Mouse (Mus musculus): ENCODE results near the gene Etfdh.

DNA sequence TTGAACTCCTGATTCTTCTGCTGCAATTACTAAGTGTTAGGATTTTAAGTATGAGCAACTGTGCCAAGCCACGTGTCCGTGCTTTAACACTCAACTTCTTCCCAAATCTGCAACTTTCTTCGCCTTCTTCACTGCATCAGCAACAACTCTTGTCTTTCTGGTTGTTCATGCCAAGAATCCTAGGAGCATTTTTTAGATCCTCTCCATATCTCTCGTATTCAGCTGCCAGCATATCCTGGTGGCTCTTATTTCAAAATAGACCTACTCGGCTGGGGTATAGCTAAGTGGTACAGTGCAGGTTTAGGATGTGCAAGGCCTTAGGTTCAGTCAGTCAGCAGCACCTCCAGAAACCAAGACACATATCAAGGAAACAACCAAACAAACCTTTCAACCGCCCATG is 51.7 kb downstream of the Etfdh start:
- TF ChIP-seq CHD2 (IDR thresholded peaks at IDR 0.05; ENCODE audit: low read depth, low read length) (no peak), ZC3H11A (IDR thresholded peaks at IDR 0.05; ENCODE audit: borderline replicate concordance, low read depth, low read length) (no peak), MAFK (IDR thresholded peaks at IDR 0.05; ENCODE audit: insufficient read depth, low read depth, low read length) (no peak), ZNF384 (IDR thresholded peaks at IDR 0.05; ENCODE audit: low read depth, low read length) (no peak)
